Mouse (Mus musculus) thymus, adult 2 months (tissue): ENCODE data around the gene Mmrn2. TPM values are rescaled to one million over a fixed set of nuclear protein-coding genes. Genes with fewer than 3 reads are reported as not detected.
"Not testable (repeated sequence)": the region's sequence is repeated elsewhere in the genome, so short reads cannot be mapped to it uniquely, and the experiment has no call there.

Experiments
- DNase-seq: peaks from one replicate; pipeline ENCODE4 v3.0.0; 2021
- H3K27ac ChIP-seq: fragments of 200-500 bp; 2 replicates; pipeline ENCODE4 v1.5.1; 2012; ENCODE audit warnings: low read length, control low read depth; ENCODE audit not compliant: control insufficient read depth, insufficient read depth
- H3K27me3 ChIP-seq: fragments of 200-500 bp; 2 replicates; pipeline ENCODE4 v1.6.1; 2012; ENCODE audit warnings: mild to moderate bottlenecking, low read length, moderate library complexity, mixed read lengths; ENCODE audit not compliant: control insufficient read depth, insufficient read depth
- H3K36me3 ChIP-seq: fragments of 200-500 bp; 2 replicates; pipeline ENCODE4 v1.6.1; 2012; ENCODE audit warnings: mild to moderate bottlenecking, low read length, moderate library complexity; ENCODE audit not compliant: control insufficient read depth, insufficient read depth
- H3K4me1 ChIP-seq: fragments of 200-500 bp; replicated peaks from 2 replicates; pipeline ENCODE4 v1.6.1; 2012; ENCODE audit warnings: low read length; ENCODE audit not compliant: control insufficient read depth, insufficient read depth
- H3K4me3 ChIP-seq: fragments of 200-500 bp; 2 replicates; pipeline ENCODE4 v1.5.1; 2012; ENCODE audit warnings: mild to moderate bottlenecking, low read length, control low read depth, moderate library complexity; ENCODE audit not compliant: control insufficient read depth, insufficient read depth
- CTCF ChIP-seq: fragments of 200-500 bp; IDR thresholded peaks from 2 replicates; pipeline ENCODE4 v1.5.1; 2012; ENCODE audit warnings: mild to moderate bottlenecking, control low read depth, low read length, moderate library complexity, borderline replicate concordance; ENCODE audit not compliant: control insufficient read depth, poor library complexity, insufficient read depth; ENCODE audit errors: extremely low read depth
- POLR2A ChIP-seq: fragments of 200-500 bp; IDR thresholded peaks from 2 replicates; pipeline ENCODE4 v1.6.1; 2012; ENCODE audit warnings: mild to moderate bottlenecking, low read length, control low read depth, moderate library complexity; ENCODE audit not compliant: control insufficient read depth, poor library complexity, insufficient read depth; ENCODE audit errors: extremely low read depth
- WGBS: fragments of 180-500 bp; shearing (Covaris S2); methylation state at CpG from one replicate; pipeline ENCODE4 v1.1.7; 2018; 5-methylcytosine and 5-hydroxymethylcytosine counted together
- polyA plus RNA-seq: library from polyadenylated mRNA; depleted of rRNA; stranded (reverse); fragments of >200 nt; gene quantifications from 2 replicates; pipeline ENCODE4 v1.2.3, GENCODE M21; 2012

The Mmrn2 gene
- polyA plus RNA-seq, 1 experiment = 3.9 TPM

GRCm38 (mm10) chr14:34359676-34360244, 15.5 kb upstream of the Mmrn2 start:
- no peaks in the 10 kb centered on the region for H3K36me3 ChIP-seq
- no peak for TF ChIP-seq CTCF
- TF ChIP-seq POLR2A = no peak
- H3K27me3 ChIP-seq = no peaks in the 10 kb centered on the region
- H3K4me3 ChIP-seq = no peak overlapping the region
- DNase-seq = no peak
- no peaks in the 10 kb centered on the region for H3K4me1 ChIP-seq
- H3K27ac ChIP-seq = no peak overlapping the region
- 72% methylated on average over 5 of the region's 5 CpGs for WGBS

- TF ChIP-seq CTCF (no peak), POLR2A (no peak)
- Histone ChIP-seq H3K4me3 (no peak overlapping the region), H3K27me3 (no peaks in the 10 kb centered on the region), H3K36me3 (no peaks in the 10 kb centered on the region), H3K4me1 (no peaks in the 10 kb centered on the region), H3K27ac (no peak overlapping the region)
- 73% methylated on average over 6 of the region's 6 CpGs for WGBS
- DNase-seq = no peak
These were observed 15.0 kb upstream of the Mmrn2 start for GRCm38 (mm10) chr14:34360251-34360650.

- DNase-seq = no peak
- 70% methylated on average over 4 of the region's 4 CpGs for WGBS
- no peak for TF ChIP-seq POLR2A
- TF ChIP-seq CTCF = no peak
These were observed 13.1 kb upstream of the Mmrn2 start for GRCm38 (mm10) chr14:34362135-34362534.

GRCm38 (mm10) chr14:34362726-34363445, 12.4 kb upstream of the Mmrn2 start:
- WGBS = 55% methylated on average over 18 of the region's 18 CpGs
- Histone ChIP-seq H3K36me3 (no peaks in the 10 kb centered on the region), H3K4me1 (no peaks in the 10 kb centered on the region), H3K27me3 (no peaks in the 10 kb centered on the region), H3K4me3 (no peak overlapping the region), H3K27ac (no peak overlapping the region)
- TF ChIP-seq CTCF (no peak), POLR2A (no peak)
- DNase-seq = peak; percentile 22

More at GRCm38 (mm10) chr14:34362135-34362534, 13.1 kb upstream of the Mmrn2 start:
- Histone ChIP-seq H3K4me3 (no peak overlapping the region), H3K4me1 (no peaks in the 10 kb centered on the region), H3K27me3 (no peaks in the 10 kb centered on the region), H3K36me3 (no peaks in the 10 kb centered on the region), H3K27ac (no peak overlapping the region)

GRCm38 (mm10) chr14:34363490-34364253, 11.6 kb upstream of the Mmrn2 start:
- H3K4me3 ChIP-seq = no peak overlapping the region
- TF ChIP-seq POLR2A = no peak
- TF ChIP-seq CTCF = no peak
- H3K36me3 ChIP-seq = no peaks in the 10 kb centered on the region
- DNase-seq = peak; percentile 15
- H3K27me3 ChIP-seq = no peaks in the 10 kb centered on the region
- no peak overlapping the region for H3K27ac ChIP-seq
- H3K4me1 ChIP-seq = no peaks in the 10 kb centered on the region
- 18% methylated on average over 32 of the region's 32 CpGs for WGBS

DNA sequence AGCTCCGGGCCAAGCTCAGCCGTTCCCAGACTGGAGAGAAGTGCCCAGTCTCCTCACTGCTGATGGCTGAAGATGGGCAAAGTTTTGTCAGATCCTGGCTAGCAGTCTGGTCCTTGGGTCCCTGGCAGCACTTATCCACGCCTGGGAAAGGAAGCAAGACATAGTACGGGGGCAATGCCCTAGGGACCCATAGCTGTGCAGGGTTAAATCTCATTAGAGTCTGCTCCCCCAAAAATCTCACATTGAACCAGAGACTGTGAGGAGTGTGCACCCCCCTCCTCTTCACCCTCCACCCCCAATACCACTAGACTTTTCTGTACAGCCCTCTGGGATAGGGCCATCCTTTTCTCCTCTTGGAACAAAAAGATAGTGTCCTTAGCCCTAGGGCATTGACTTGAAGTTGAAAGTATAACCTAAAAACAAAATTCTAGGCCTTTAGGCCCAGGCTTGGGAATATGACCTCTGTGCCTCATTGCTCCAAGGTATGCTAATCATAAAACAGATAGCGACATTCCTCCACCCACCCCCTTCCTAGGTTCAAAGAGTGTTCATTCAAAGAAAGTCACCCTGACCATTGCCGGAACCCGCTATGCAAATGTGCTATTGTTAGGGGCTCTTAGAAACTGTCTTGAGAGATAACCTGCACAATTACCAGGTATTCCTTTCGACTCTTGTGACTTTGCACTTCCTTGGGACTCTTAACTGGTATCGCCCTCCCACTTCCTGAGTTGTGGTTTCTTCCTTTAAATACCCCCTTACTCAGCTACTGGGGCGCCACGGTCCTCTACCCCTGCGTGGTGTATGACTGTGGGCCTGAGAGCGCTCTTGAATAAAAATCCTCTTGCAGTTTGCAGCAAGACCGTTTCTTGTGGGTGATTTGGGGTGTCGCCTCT, 10.8 kb upstream of the Mmrn2 start:
- not testable (repeated sequence) for H3K4me3 ChIP-seq, H3K27ac ChIP-seq, DNase-seq, H3K36me3 ChIP-seq, H3K4me1 ChIP-seq, H3K27me3 ChIP-seq
- 88% methylated on average over 15 of the region's 15 CpGs for WGBS
